Mouse (Mus musculus) olfactory bulb, adult 2 months (tissue): ENCODE results near the gene Ppp6c.

Source experiments
- CTCF ChIP-seq: fragments of 200-500 bp; IDR thresholded peaks from 2 replicates; pipeline ENCODE4 v1.5.1; 2012; ENCODE audit warnings: low read depth, mild to moderate bottlenecking, low read length, moderate library complexity; ENCODE audit not compliant: insufficient read depth
- POLR2A ChIP-seq: fragments of 200-500 bp; IDR thresholded peaks from 2 replicates; pipeline ENCODE4 v1.6.1; 2012; ENCODE audit warnings: mild to moderate bottlenecking, low read depth, low read length, moderate library complexity; ENCODE audit not compliant: insufficient read depth

- TF ChIP-seq CTCF (no peak), POLR2A (no peak)
These were observed 65.3 kb downstream of the Ppp6c start for GRCm38 (mm10) chr2:39160996-39161395.
